ENCODE assay signal across 19 mouse cellular contexts in genomic region chr13:113332256-113332655, GRCm38 (mm10). TPM values are rescaled to one million over a fixed set of nuclear protein-coding genes. Genes with fewer than 3 reads are reported as not detected.
DNase-seq lines count a peak whose midpoint lies in the region; ATAC-seq and TF ChIP-seq lines count a peak whose summit lies in the region.
"Had no signal": no experiment of that assay in that cellular context is flagged by ENCODE, and none has a peak within 500 bp of the region (broad histone marks: within the 10 kb centered on the region; RNA-seq: fewer than 3 reads in every experiment).

No protein-coding gene starts in this region.

- H3K4me2 ChIP-seq in forebrain, embryonic 14.5 days (ENCODE audit: low read length), result no peak overlapping the region
- H3K4me2 ChIP-seq in embryonic facial prominence, embryonic 15.5 days (replicated peaks), result no peak overlapping the region
- H3K4me2 ChIP-seq in limb, embryonic 14.5 days (replicated peaks; ENCODE audit: low read depth, low read length, severe bottlenecking), result no peak overlapping the region
- H3K4me2 ChIP-seq: forebrain, embryonic 12.5 days; hindbrain, embryonic 15.5 days had no signal

- intact Hi-C loops in heart, postnatal 14 days (cut with DNase I), result no loop called here

- H3K4me3 ChIP-seq in forebrain, embryonic 10.5 days, result no peak overlapping the region
- H3K4me3 ChIP-seq in forebrain, embryonic 14.5 days (ENCODE audit: low read depth, low read length), result no peak overlapping the region
- no peak overlapping the region for H3K4me3 ChIP-seq in embryonic facial prominence, embryonic 15.5 days (replicated peaks)
- H3K4me3 ChIP-seq in limb, embryonic 14.5 days (replicated peaks; ENCODE audit: low read length), result no peak overlapping the region
- H3K4me3 ChIP-seq: forebrain, embryonic 12.5 days; gastrocnemius, adult 2 months; hindbrain, embryonic 15.5 days had no signal

- DNase-seq in forebrain, embryonic 10.5 days (ENCODE audit: extremely low spot score, low spot score), result no peak
- no peak for DNase-seq in forebrain, embryonic 14.5 days (ENCODE audit: low spot score)
- DNase-seq in kidney, postnatal 4 days, result peak; percentile 20 to 38
- no peak for DNase-seq in kidney, adult 18-20 months
- peak; percentile 16 for DNase-seq in limb, embryonic 14.5 days (ENCODE audit: low spot score)
- DNase-seq in layer of hippocampus, adult 11-12 months (ENCODE audit: low spot score), result no peak
- no peak for DNase-seq in heart, postnatal 14 days
- DNase-seq: adrenal gland, postnatal 10 days; cerebellum, adult 8-10 months; cerebellum, postnatal 36 days; gastrocnemius, adult 2 months; heart, postnatal 36 days; kidney, postnatal 10 days; layer of hippocampus, adult 9-11 months; midbrain, embryonic 14.5 days had no signal

- H3K27ac ChIP-seq in forebrain, embryonic 10.5 days, result 0 out of 2 replicates have a peak overlapping the region, but pooled peaks have one; percentile 53
- H3K27ac ChIP-seq in forebrain, embryonic 14.5 days (ENCODE audit: low read depth, low read length), result no peak overlapping the region
- peak overlapping the region; percentile 24; the same call in 1 of the 2 replicates for H3K27ac ChIP-seq in embryonic facial prominence, embryonic 15.5 days (replicated peaks)
- no peak overlapping the region; the same call in 1 of the 2 replicates for H3K27ac ChIP-seq in limb, embryonic 14.5 days (replicated peaks; ENCODE audit: low read depth, low read length)
- H3K27ac ChIP-seq: forebrain, embryonic 12.5 days; gastrocnemius, adult 2 months; hindbrain, embryonic 15.5 days; liver, embryonic 14.5 days had no signal

- peaks cover 11% of the 10 kb centered on the region for H3K4me1 ChIP-seq in forebrain, embryonic 10.5 days
- H3K4me1 ChIP-seq in forebrain, embryonic 14.5 days (ENCODE audit: control insufficient read depth, insufficient read depth, low read length), result no peaks in the 10 kb centered on the region
- peaks cover 8% of the 10 kb centered on the region for H3K4me1 ChIP-seq in embryonic facial prominence, embryonic 15.5 days
- peaks cover 15% of the 10 kb centered on the region for H3K4me1 ChIP-seq in limb, embryonic 14.5 days (ENCODE audit: control insufficient read depth, insufficient read depth, low read length)
- H3K4me1 ChIP-seq: forebrain, embryonic 12.5 days; hindbrain, embryonic 15.5 days had no signal

- H3K36me3 ChIP-seq in forebrain, embryonic 10.5 days (replicated peaks), result no peaks in the 10 kb centered on the region
- no peaks in the 10 kb centered on the region for H3K36me3 ChIP-seq in forebrain, embryonic 14.5 days (ENCODE audit: control insufficient read depth, insufficient read depth, low read length)
- H3K36me3 ChIP-seq in embryonic facial prominence, embryonic 15.5 days, result peaks cover 10% of the 10 kb centered on the region; the same call in 1 of the 2 replicates
- H3K36me3 ChIP-seq in limb, embryonic 14.5 days (ENCODE audit: control insufficient read depth, insufficient read depth, low read length), result peaks cover 10% of the 10 kb centered on the region; the same call in 1 of the 2 replicates
- H3K36me3 ChIP-seq: forebrain, embryonic 12.5 days; hindbrain, embryonic 15.5 days had no signal

- no peak for TF ChIP-seq POLR2A in limb, embryonic 14.5 days (IDR thresholded peaks at IDR 0.05; ENCODE audit: borderline replicate concordance, extremely low read depth, insufficient read depth, insufficient read length)

- H3K9me3 ChIP-seq in forebrain, embryonic 10.5 days, result no peaks in the 10 kb centered on the region
- no peaks in the 10 kb centered on the region for H3K9me3 ChIP-seq in forebrain, embryonic 14.5 days (replicated peaks; ENCODE audit: control insufficient read depth, low read length)
- H3K9me3 ChIP-seq in embryonic facial prominence, embryonic 15.5 days (replicated peaks), result no peaks in the 10 kb centered on the region
- H3K9me3 ChIP-seq in limb, embryonic 14.5 days (ENCODE audit: control insufficient read depth, low read length), result no peaks in the 10 kb centered on the region
- H3K9me3 ChIP-seq: forebrain, embryonic 12.5 days; hindbrain, embryonic 15.5 days had no signal

- H3K27me3 ChIP-seq in forebrain, embryonic 10.5 days (ENCODE audit: poor library complexity, severe bottlenecking), result peaks cover 4% of the 10 kb centered on the region; the same call in 1 of the 2 replicates
- no peaks in the 10 kb centered on the region for H3K27me3 ChIP-seq in forebrain, embryonic 14.5 days (replicated peaks; ENCODE audit: control insufficient read depth, insufficient read depth, low read length)
- no peaks in the 10 kb centered on the region for H3K27me3 ChIP-seq in embryonic facial prominence, embryonic 15.5 days
- no peaks in the 10 kb centered on the region for H3K27me3 ChIP-seq in limb, embryonic 14.5 days (ENCODE audit: control insufficient read depth, insufficient read depth, low read length)
- H3K27me3 ChIP-seq: forebrain, embryonic 12.5 days; hindbrain, embryonic 15.5 days had no signal

- no peak for ATAC-seq in forebrain, embryonic 14.5 days
- ATAC-seq in embryonic facial prominence, embryonic 15.5 days (ENCODE audit: insufficient number of reproducible peaks, low FRiP score, low TSS enrichment, low read depth), result no peak
- no peak for ATAC-seq in limb, embryonic 14.5 days (ENCODE audit: low FRiP score, low read depth)

- no peak overlapping the region for H3K9ac ChIP-seq in forebrain, embryonic 14.5 days (ENCODE audit: low read length)
- H3K9ac ChIP-seq in embryonic facial prominence, embryonic 15.5 days, result no peak overlapping the region
- H3K9ac ChIP-seq in limb, embryonic 14.5 days (ENCODE audit: low read depth, low read length, severe bottlenecking), result 0 out of 2 replicates have a peak overlapping the region, but pooled peaks have one; percentile 34
- H3K9ac ChIP-seq: forebrain, embryonic 12.5 days; hindbrain, embryonic 15.5 days; liver, embryonic 14.5 days had no signal

- WGBS in forebrain, embryonic 10.5 days, result 78% methylated on average over 7 of the region's 7 CpGs
- WGBS in forebrain, embryonic 14.5 days, result 83% methylated on average over 7 of the region's 7 CpGs
- 34% methylated on average over 7 of the region's 7 CpGs for WGBS in embryonic facial prominence, embryonic 15.5 days
- WGBS in limb, embryonic 14.5 days, result 12% methylated on average over 7 of the region's 7 CpGs

RNA-seq across cellular contexts. Expression of gene BC067074, which starts 39.3 kb away (rescaled TPM):
- 2.2 and 2.3 TPM in 2 replicates for polyA plus RNA-seq in forebrain, embryonic 10.5 days (2016; fragmentation: Nextera tagmentation; extraction: Ambion mirVana)
- 0.52 TPM in 2 replicates for polyA plus RNA-seq in forebrain, embryonic 14.5 days (2014; fragmentation: Nextera tagmentation; extraction: Ambion mirVana)
- 6.4 and 7.6 TPM in 2 replicates for polyA plus RNA-seq in embryonic facial prominence, embryonic 15.5 days (2015; fragmentation: Nextera tagmentation; extraction: Ambion mirVana)
- 21.9 and 26.1 TPM in 2 replicates for polyA plus RNA-seq in limb, embryonic 14.5 days (2012; rRNA removed)
- 8.6 and 10.0 TPM in 2 replicates for polyA plus RNA-seq in limb, embryonic 14.5 days (2014; fragmentation: Nextera tagmentation; extraction: Ambion mirVana)
- 1 to 10 TPM; 3.4 to 4.4 TPM for total RNA-seq in heart, postnatal 14 days (2021)

Comparison
In these comparisons a context has a peak if more than half of its experiments do, and no peak if none do; other contexts are left out.
1. DNase-seq: peak in kidney, postnatal 4 days (2 of 2) and limb, embryonic 14.5 days (single experiment); none in forebrain, embryonic 10.5 days (single experiment), forebrain, embryonic 14.5 days (single experiment), kidney, adult 18-20 months (single experiment), layer of hippocampus, adult 11-12 months (single experiment) and heart, postnatal 14 days (0 of 2).
2. H3K27ac ChIP-seq: peak in forebrain, embryonic 10.5 days (single experiment) and embryonic facial prominence, embryonic 15.5 days (single experiment); none in forebrain, embryonic 14.5 days (single experiment) and limb, embryonic 14.5 days (single experiment).